Comparison of ENCODE assay signal across 9 mouse cellular contexts in genomic region chr10:121533137-121533872, GRCm38 (mm10). TPM values are rescaled to one million over a fixed set of nuclear protein-coding genes. Genes with fewer than 3 reads are reported as not detected.
DNase-seq lines count a peak whose midpoint lies in the region; ATAC-seq and TF ChIP-seq lines count a peak whose summit lies in the region.
"Had no signal": no experiment of that assay in that cellular context is flagged by ENCODE, and none has a peak within 500 bp of the region (broad histone marks: within the 10 kb centered on the region; RNA-seq: fewer than 3 reads in every experiment).

No protein-coding gene starts in this region.

- H3K4me2 ChIP-seq in hindbrain, embryonic 16.5 days (ENCODE audit: low read length), result peak overlapping the region; percentile 65

- ATAC-seq in frontal cortex, adult (ENCODE audit: low TSS enrichment), result peak; percentile 92
- peak; percentile 78 for ATAC-seq in hindbrain, embryonic 16.5 days

- H3K36me3 ChIP-seq in hindbrain, embryonic 16.5 days (ENCODE audit: control insufficient read depth, insufficient read depth, low read length), result no peaks in the 10 kb centered on the region

- H3K9ac ChIP-seq in hindbrain, embryonic 16.5 days (ENCODE audit: low read depth, low read length), result peak overlapping the region; percentile 54

- no peaks in the 10 kb centered on the region for H3K27me3 ChIP-seq in hindbrain, embryonic 16.5 days (replicated peaks; ENCODE audit: control insufficient read depth, insufficient read depth, low read length)

- 11% methylated on average over 32 of the region's 32 CpGs for WGBS in hindbrain, embryonic 16.5 days

- no peak overlapping the region for H3K27ac ChIP-seq in hindbrain, embryonic 16.5 days (ENCODE audit: low read depth, low read length)
- H3K27ac ChIP-seq in left cerebral cortex, adult 2 months, result no peak overlapping the region

- intact Hi-C loops in left cerebral cortex, adult 2 months (cut with DNase I), result no loop called here

- DNase-seq in ZHBTc4 (ENCODE audit: low read depth, low spot score), result peak; percentile 88
- DNase-seq in cerebellum, adult 9-11 months, result peak; percentile 51
- peak; percentile 65 to 72 for DNase-seq in left cerebral cortex, adult 2 months (ENCODE audit: extremely low spot score in 1 of 2, low spot score in 2 of 2)
- peak; percentile 56 for DNase-seq in lung, postnatal 25 days (ENCODE audit: low spot score)
- peak; percentile 64 to 66 for DNase-seq in right cerebral cortex, adult 2 months (ENCODE audit: low spot score in 2 of 2)
- DNase-seq in adipocyte (ENCODE audit: low spot score), result no peak

- no peaks in the 10 kb centered on the region; the same call in 1 of the 2 replicates for H3K4me1 ChIP-seq in hindbrain, embryonic 16.5 days (ENCODE audit: control insufficient read depth, insufficient read depth, low read depth, low read length)

- H3K4me3 ChIP-seq in hindbrain, embryonic 16.5 days (ENCODE audit: low read length), result peak overlapping the region; percentile 40
- peak overlapping the region; percentile 35 for H3K4me3 ChIP-seq in left cerebral cortex, adult 2 months
- H3K4me3 ChIP-seq: erythroblast, embryonic 14.5 days had no signal

- peak; percentile 63 for TF ChIP-seq CTCF in left cerebral cortex, adult 2 months (IDR thresholded peaks at IDR 0.05)

- no peaks in the 10 kb centered on the region for H3K9me3 ChIP-seq in hindbrain, embryonic 16.5 days (ENCODE audit: control insufficient read depth, low read length)

RNA-seq across cellular contexts. Expression of gene Tbk1, which starts 53.3 kb away (rescaled TPM):
- 29.8 and 31.9 TPM in 2 replicates for polyA plus RNA-seq in hindbrain, embryonic 16.5 days (2015; fragmentation: Nextera tagmentation; extraction: Ambion mirVana)
- 10 to 100 TPM; 47.2 to 50.3 TPM for total RNA-seq in left cerebral cortex, adult 2 months (2021)

RNA-seq across cellular contexts. Expression of gene Rassf3, which starts 57.2 kb away (rescaled TPM):
- 5.3 and 6.0 TPM in 2 replicates for polyA plus RNA-seq in hindbrain, embryonic 16.5 days (2015; fragmentation: Nextera tagmentation; extraction: Ambion mirVana)
- 10 to 100 TPM; 39.4 to 40.1 TPM for total RNA-seq in left cerebral cortex, adult 2 months (2021)
